Mouse (Mus musculus) bone marrow, adult 2 months (tissue): ENCODE results near the gene Polr1d.

Experiments
- CTCF ChIP-seq: fragments of 200-500 bp; IDR thresholded peaks from 2 replicates; pipeline ENCODE4 v1.5.1; 2011; ENCODE audit warnings: low read length, control low read depth; ENCODE audit not compliant: control insufficient read depth, insufficient read depth
- POLR2A ChIP-seq: fragments of 200-500 bp; IDR thresholded peaks from 2 replicates; pipeline ENCODE4 v1.6.1; 2011; ENCODE audit warnings: low read depth, mild to moderate bottlenecking, control low read depth, low read length, borderline replicate concordance; ENCODE audit not compliant: control insufficient read depth

- TF ChIP-seq POLR2A, result no peak
- no peak for TF ChIP-seq CTCF
Observed at GRCm38 (mm10) chr5:147063215-147063661, 13.6 kb upstream of the Polr1d start.
